Mouse (Mus musculus) liver, adult (tissue): ENCODE results near the gene Dlx1.

Source experiments
- GATA4 ChIP-seq: IDR thresholded peaks from 2 replicates; pipeline ENCODE4 v1.6.1; 2014; ENCODE audit warnings: mild to moderate bottlenecking, low read length; ENCODE audit not compliant: insufficient replicate concordance

The Dlx1 gene

DNA sequence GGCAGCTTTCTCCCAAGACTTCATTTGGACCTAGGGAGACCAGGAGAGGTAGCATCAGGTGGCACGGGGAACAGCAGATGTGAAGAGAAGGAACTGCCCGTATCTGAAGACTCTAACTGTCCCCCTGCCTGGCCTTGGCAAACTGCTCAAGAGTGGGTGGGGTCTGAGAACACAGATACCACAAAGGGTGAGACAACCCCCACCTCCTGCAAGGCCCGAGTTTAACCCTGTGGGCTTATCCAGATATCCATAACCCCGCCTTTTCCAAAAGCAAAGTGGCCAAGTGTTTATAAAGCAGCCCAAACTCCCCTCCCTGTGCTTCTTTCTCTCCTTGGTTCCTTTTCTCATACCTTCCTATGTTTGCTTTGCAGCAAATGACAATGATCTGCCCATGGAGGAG, 4.5 kb upstream of the Dlx1 start:
- TF ChIP-seq GATA4 = no peak

DNA sequence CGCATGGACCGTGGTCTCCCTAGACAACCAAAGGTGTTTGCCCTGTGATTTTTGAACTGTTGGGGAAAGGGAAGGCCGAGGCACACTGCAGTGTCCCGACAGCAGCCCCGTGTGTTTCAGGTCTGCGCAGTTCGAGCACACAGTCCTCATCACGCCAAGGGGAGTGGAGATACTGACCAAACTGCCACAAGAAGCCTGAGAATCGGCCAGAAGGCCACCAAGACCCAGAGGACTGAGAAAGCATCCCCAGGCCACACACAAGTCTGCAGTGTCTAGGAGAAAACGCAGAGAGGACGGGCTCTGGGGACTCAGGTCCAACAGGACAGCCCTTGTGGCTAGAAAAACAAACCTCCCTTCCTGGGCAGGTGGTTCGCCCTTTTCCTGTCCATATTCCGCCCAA, 3.1 kb upstream of the Dlx1 start:
- TF ChIP-seq GATA4 = no peak

- TF ChIP-seq GATA4 = no peak
Observed at GRCm38 (mm10) chr2:71526595-71527322, 1.2 kb upstream of the Dlx1 start.

GRCm38 (mm10) chr2:71527323-71528013, 445 bp upstream of the Dlx1 start:
- no peak for TF ChIP-seq GATA4

DNA sequence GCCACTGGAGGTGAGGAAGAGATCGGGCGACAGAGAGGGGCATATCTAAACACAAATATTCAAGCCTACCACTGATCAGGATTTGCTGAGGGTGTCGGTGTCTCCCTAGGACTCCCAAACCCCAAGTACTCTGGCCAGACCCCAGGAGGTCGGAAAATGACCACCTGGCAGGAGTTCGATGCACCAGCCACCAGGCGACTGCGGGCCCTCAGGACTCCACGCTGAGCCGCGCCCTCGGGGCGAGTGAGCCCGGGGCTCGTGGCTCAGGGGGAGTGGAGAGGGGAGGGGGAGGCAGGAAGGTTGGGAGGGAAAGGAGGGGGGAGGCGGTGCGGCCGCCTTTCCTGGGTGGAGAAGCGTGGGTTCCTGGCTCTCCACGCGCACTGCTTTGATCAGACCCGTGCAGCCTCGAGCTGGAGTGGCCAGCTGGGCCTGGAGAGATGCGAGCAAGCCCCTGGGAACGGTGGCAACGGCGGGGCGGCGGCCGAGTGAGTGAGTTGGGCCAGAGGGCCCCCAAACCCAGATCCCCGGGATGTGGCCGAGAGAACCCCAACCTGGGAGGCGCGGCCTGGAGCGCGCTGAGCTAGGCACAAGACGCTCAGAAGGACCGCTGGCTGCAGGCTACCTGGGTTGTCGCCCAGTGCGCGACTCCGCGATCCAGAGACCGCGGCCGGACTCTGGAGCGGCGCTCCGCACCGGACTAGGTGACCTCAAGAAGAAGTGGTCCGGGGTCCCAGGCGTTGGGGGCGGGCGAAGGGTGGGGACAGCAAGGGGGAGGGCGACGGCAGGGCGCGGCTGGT, 999 bp downstream of the Dlx1 start:
- TF ChIP-seq GATA4 = no peak

GRCm38 (mm10) chr2:71529511-71530351, 1.8 kb downstream of the Dlx1 start:
- TF ChIP-seq GATA4 = no peak

DNA sequence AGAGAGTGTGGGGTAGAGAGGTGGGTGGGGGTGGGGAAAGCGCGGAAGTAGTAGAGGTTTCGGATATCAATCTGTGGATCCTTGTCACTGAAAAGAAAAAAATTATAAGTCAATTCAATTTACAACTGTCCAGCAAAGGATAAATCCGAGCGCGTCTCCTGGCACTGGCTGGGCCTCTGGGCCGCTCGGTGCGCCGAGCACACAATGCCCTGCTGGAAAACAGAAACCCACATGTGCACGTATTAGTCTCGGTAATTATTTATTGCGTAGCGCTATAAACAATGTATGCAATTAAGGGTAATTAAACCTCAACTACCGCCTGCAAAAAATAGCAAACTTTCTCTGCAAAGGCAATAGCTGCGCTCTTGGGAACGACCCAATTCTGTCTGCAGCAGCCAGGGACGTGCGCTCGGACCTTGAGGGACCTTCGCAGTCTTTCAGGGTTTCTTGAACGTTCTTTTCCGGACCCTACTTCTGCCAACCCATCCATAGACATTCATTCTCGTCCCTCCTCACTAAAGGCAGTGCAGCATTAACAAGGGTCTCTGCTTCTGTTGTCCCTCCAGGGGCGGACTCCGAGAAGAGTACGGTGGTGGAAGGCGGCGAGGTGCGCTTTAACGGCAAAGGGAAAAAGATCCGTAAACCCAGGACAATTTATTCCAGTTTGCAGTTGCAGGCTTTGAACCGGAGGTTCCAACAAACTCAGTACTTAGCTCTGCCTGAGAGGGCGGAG, 2.6 kb downstream of the Dlx1 start:
- no peak for TF ChIP-seq GATA4

- TF ChIP-seq GATA4 = no peak
Observed at GRCm38 (mm10) chr2:71531124-71531590, 3.2 kb downstream of the Dlx1 start.

DNA sequence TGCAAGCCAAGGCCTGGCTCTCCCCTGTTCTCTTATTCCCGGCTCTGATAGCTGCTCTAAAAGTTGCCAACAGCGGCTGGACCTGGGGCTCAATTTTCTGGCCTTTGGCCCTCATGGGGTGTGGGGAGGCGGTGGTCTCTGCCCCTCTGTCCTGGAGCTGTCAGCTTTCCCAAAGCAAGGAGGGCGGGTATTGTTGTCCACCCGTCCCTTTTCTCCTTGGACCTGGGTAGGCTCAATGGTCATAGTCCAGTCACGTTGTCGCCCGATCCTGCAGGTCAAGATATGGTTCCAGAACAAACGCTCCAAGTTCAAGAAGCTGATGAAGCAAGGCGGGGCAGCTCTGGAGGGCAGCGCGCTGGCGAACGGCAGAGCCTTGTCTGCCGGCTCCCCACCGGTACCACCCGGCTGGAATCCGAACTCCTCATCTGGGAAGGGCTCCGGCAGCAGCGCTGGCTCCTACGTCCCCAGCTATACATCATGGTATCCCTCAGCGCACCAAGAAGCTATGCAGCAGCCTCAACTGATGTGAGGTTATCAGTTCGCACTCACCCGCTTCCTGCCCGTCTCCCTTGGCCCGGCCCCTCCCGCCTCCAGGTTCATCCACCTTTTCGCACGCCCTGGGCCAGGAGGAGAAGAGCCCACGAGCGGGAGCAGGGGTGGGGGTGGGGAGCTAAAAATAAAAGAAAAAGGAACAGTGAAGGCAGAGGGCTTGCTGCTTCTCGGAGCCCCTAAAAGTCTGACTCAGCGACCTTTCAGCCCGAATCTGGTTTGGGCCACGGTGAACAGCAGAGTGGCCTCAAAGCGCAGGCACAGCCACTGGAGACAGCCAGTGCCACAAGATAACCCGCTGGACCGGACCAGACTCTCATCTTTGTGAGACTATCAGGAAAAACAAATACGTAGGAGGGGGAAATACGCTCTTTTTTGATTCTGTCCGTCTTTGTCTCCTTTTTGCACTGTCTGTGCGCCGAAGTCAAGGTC, 4.4 kb downstream of the Dlx1 start:
- no peak for TF ChIP-seq GATA4

DNA sequence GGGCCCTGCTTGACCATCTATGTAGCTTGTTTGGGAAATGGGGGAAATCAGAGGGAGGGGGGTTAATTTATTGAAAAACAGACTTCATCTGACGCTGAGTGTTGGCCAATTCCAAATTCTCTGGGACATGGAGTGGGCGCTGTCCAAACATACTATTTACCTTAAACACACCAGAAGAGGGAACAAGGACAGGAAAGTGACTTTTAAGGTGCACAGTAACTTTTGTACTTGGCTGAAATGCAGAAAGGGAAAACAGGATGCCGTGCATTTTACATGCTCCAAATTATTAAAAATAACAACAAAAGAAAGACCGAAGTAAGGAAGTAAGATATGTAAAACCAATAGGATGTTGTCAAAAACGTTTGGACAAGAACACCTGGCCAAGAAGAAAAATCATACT, 5.2 kb downstream of the Dlx1 start:
- no peak for TF ChIP-seq GATA4

- TF ChIP-seq GATA4 = no peak
Observed at GRCm38 (mm10) chr2:71534242-71535052, 6.5 kb downstream of the Dlx1 start.
